Mouse (Mus musculus) lung, postnatal 0 days (tissue): ENCODE data around the gene Prpf40a.

Source experiments
- CTCF ChIP-seq: IDR thresholded peaks from 2 replicates; pipeline ENCODE4 v1.5.1; 2016; ENCODE audit warnings: antibody characterized with exemption, mild to moderate bottlenecking
- EP300 ChIP-seq: IDR thresholded peaks from 2 replicates; pipeline ENCODE4 v1.6.1; 2016; ENCODE audit warnings: antibody characterized with exemption, mild to moderate bottlenecking, control low read depth

DNA sequence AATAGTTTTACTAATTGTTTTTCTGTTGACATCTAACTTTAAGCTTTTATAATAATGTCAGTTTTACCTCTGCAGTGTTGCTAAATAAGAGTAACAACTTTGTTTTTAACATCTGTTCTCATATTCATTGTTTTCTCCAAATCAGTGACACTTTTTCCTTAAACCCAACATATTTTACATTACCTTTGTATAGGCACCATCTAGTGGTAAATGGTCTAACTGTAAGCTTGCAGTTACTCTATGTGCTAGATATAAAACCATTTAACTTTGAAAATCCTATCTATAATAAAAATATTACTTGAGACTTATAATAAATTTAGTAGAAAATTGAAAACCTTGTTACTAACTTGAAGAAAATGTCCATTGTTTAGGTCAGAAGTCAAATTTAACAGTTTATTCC lies 15.7 kb upstream of the Prpf40a start:
- TF ChIP-seq EP300 (no peak), CTCF (peak; percentile 23; the same call in 1 of the 2 replicates)
